In genomic region chr13:103779922-103780585, GRCm38 (mm10) we compare ENCODE assay signal across 8 mouse cellular contexts. TPM values are rescaled to one million over a fixed set of nuclear protein-coding genes. Genes with fewer than 3 reads are reported as not detected.
DNase-seq lines count a peak whose midpoint lies in the region; ATAC-seq and TF ChIP-seq lines count a peak whose summit lies in the region.

No protein-coding gene starts in this region.

- no peak overlapping the region for H3K27ac ChIP-seq in cerebellum, adult 2 months (ENCODE audit: insufficient read depth, low read length)
- no peak overlapping the region for H3K27ac ChIP-seq in forebrain, embryonic 11.5 days (ENCODE audit: low read depth, low read length)
- no peak overlapping the region for H3K27ac ChIP-seq in kidney, embryonic 14.5 days (ENCODE audit: low read depth, low read length)

- H3K4me2 ChIP-seq in forebrain, embryonic 11.5 days (ENCODE audit: low read depth, low read length, severe bottlenecking) = peak overlapping the region; percentile 12; the same call in 1 of the 2 replicates
- no peak overlapping the region for H3K4me2 ChIP-seq in kidney, embryonic 14.5 days (replicated peaks; ENCODE audit: low read depth, low read length)

- no peak overlapping the region for H3K9ac ChIP-seq in forebrain, embryonic 11.5 days (ENCODE audit: low read length)
- no peak overlapping the region for H3K9ac ChIP-seq in kidney, embryonic 14.5 days (ENCODE audit: low read depth, low read length)

- H3K9me3 ChIP-seq in forebrain, embryonic 11.5 days (ENCODE audit: control insufficient read depth, low read length) = no peaks in the 10 kb centered on the region
- H3K9me3 ChIP-seq in kidney, embryonic 14.5 days (ENCODE audit: control insufficient read depth, low read length) = no peaks in the 10 kb centered on the region

- H3K4me1 ChIP-seq in cerebellum, adult 2 months (ENCODE audit: control insufficient read depth, insufficient read depth, low read length) = no peaks in the 10 kb centered on the region
- H3K4me1 ChIP-seq in forebrain, embryonic 11.5 days (replicated peaks; ENCODE audit: control insufficient read depth, insufficient read depth, low read length) = no peaks in the 10 kb centered on the region
- no peaks in the 10 kb centered on the region for H3K4me1 ChIP-seq in kidney, embryonic 14.5 days (ENCODE audit: control insufficient read depth, insufficient read depth, low read length)

- TF ChIP-seq CTCF in cerebellum, adult 2 months (IDR thresholded peaks at IDR 0.05; ENCODE audit: borderline replicate concordance, insufficient read depth, low read depth, low read length) = peak; percentile 20; the same call in 1 of the 2 replicates

- no peak overlapping the region for H3K4me3 ChIP-seq in cerebellum, adult 2 months (replicated peaks; ENCODE audit: insufficient read depth, low read depth, low read length)
- no peak overlapping the region for H3K4me3 ChIP-seq in forebrain, embryonic 11.5 days (ENCODE audit: low read depth, low read length)
- H3K4me3 ChIP-seq in kidney, embryonic 14.5 days (ENCODE audit: low read length) = no peak overlapping the region

- 0 out of 2 replicates have a peak, but pooled peaks have one; percentile 28 for ATAC-seq in forebrain, embryonic 11.5 days (replicated peaks; ENCODE audit: low FRiP score)
- ATAC-seq in kidney, embryonic 14.5 days (ENCODE audit: low FRiP score, low TSS enrichment) = peak; percentile 29; the same call in 1 of the 2 replicates

- H3K36me3 ChIP-seq in forebrain, embryonic 11.5 days (ENCODE audit: control insufficient read depth, insufficient read depth, low read length) = no peaks in the 10 kb centered on the region
- H3K36me3 ChIP-seq in kidney, embryonic 14.5 days (ENCODE audit: control insufficient read depth, insufficient read depth, low read length) = no peaks in the 10 kb centered on the region
- no peaks in the 10 kb centered on the region for H3K36me3 ChIP-seq in splenic B cell, adult 2 months (ENCODE audit: control insufficient read depth, insufficient read depth, low read length, poor library complexity, severe bottlenecking)

- no peak for DNase-seq in cerebellum, adult 2 months
- DNase-seq in cerebellum, adult 11-12 months = no peak
- DNase-seq in urinary bladder, postnatal 25 days (ENCODE audit: low spot score) = peak; percentile 22
- DNase-seq in urinary bladder, postnatal 4 days (ENCODE audit: low spot score in 2 of 2) = no peak
- peak; percentile 69 for DNase-seq in forebrain, embryonic 11.5 days (ENCODE audit: low spot score)
- peak; percentile 18 for DNase-seq in lung, postnatal 25 days (ENCODE audit: low spot score)
- DNase-seq in splenic B cell, adult 2 months (ENCODE audit: low read depth, low spot score) = peak; percentile 76

- H3K27me3 ChIP-seq in cerebellum, adult 2 months (ENCODE audit: control insufficient read depth, insufficient read depth, low read length) = no peaks in the 10 kb centered on the region; the same call in 1 of the 2 replicates
- no peaks in the 10 kb centered on the region for H3K27me3 ChIP-seq in forebrain, embryonic 11.5 days (ENCODE audit: control insufficient read depth, insufficient read depth, low read length)
- no peaks in the 10 kb centered on the region for H3K27me3 ChIP-seq in kidney, embryonic 14.5 days (ENCODE audit: control insufficient read depth, insufficient read depth, low read length)
- H3K27me3 ChIP-seq in splenic B cell, adult 2 months (ENCODE audit: control insufficient read depth, insufficient read depth, low read length, poor library complexity, severe bottlenecking) = no peaks in the 10 kb centered on the region

- no peak for TF ChIP-seq POLR2A in cerebellum, adult 2 months (IDR thresholded peaks at IDR 0.05; ENCODE audit: borderline replicate concordance, insufficient read depth, low read length)

- WGBS in cerebellum, adult 2 months = 35% methylated on average over 11 of the region's 11 CpGs
- WGBS in forebrain, embryonic 11.5 days = 38% methylated on average over 11 of the region's 11 CpGs
- WGBS in kidney, embryonic 14.5 days = 35% methylated on average over 11 of the region's 11 CpGs

RNA-seq across cellular contexts. Expression of gene Srek1, which starts 5.6 kb away (rescaled TPM):
- 55.8 and 56.1 TPM in 2 replicates for polyA plus RNA-seq in cerebellum, adult 2 months (2012; rRNA removed)
- 109 and 129 TPM in 2 replicates for polyA plus RNA-seq in forebrain, embryonic 11.5 days (2014; fragmentation: Nextera tagmentation; extraction: Ambion mirVana)
- polyA plus RNA-seq in kidney, embryonic 14.5 days (2014; fragmentation: Nextera tagmentation; extraction: Ambion mirVana) = 110 and 125 TPM in 2 replicates

Comparison
In these comparisons a context has a peak if more than half of its experiments do, and no peak if none do; other contexts are left out.
1. DNase-seq: peak in urinary bladder, postnatal 25 days (single experiment), forebrain, embryonic 11.5 days (single experiment), lung, postnatal 25 days (single experiment) and splenic B cell, adult 2 months (single experiment); none in cerebellum, adult 2 months (0 of 2), cerebellum, adult 11-12 months (single experiment) and urinary bladder, postnatal 4 days (0 of 2).